Mouse (Mus musculus): ENCODE measurements around the gene F830045P16Rik. TPM values are rescaled to one million over a fixed set of nuclear protein-coding genes. Genes with fewer than 3 reads are reported as not detected.
"Not testable (repeated sequence)": the region's sequence is repeated elsewhere in the genome, so short reads cannot be mapped to it uniquely, and the experiment has no call there.

F830045P16Rik gene
- polyA plus RNA-seq, 1 experiment from 2014 or later, result not detected

DNA sequence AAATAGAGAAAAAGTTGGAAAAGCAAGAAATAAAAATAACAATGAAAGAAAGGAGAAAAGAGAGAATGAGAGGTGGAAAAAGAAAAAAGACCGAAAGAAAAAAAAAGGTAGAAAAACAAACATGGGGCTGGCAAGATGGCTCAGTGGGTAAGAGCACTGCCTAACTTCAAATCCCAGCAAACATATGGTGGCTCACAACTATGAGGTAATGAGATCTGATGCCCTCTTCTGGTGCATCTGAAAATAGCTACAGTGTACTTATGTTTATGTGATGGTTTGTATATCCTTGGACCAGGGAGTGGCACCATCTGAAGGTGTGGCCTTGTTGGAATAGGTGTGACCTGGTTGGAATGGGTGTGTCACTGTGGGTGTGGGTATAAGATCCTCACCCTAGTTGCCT lies 97.6 kb downstream of the F830045P16Rik start:
- 88% methylated on average over 1 of the region's 1 CpGs for WGBS
- not testable (repeated sequence) for H3K4me2 ChIP-seq; H3K27me3 ChIP-seq; ATAC-seq (ENCODE audit: insufficient number of reproducible peaks, insufficient read depth, low FRiP score, low TSS enrichment, low read depth); H3K4me3 ChIP-seq; H3K27ac ChIP-seq; H3K36me3 ChIP-seq; H3K9me3 ChIP-seq; H3K4me1 ChIP-seq; H3K9ac ChIP-seq

DNA sequence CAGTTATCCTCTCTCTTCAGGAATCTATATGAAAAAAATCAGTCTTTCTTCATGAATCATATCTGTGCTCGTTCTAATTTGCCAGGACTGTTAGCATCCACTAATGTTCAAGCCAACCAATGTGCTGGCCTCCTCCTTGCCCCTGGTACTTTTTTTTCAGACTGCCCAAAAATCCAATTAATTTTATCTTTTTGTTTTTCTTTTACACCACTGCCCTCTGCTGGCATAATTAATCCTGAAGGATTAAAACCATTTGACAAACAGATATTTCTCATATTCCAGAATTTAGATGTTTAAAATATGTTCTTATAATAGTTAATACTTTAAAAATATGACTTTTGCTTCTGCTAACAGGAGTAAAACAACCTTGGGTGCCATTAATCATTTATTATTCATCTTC lies 101.2 kb downstream of the F830045P16Rik start:
- Histone ChIP-seq H3K27me3 (no peaks in the 10 kb centered on the region), H3K27ac (no peak overlapping the region), H3K4me1 (no peaks in the 10 kb centered on the region), H3K4me3 (no peak overlapping the region), H3K9me3 (no peaks in the 10 kb centered on the region), H3K4me2 (no peak overlapping the region), H3K9ac (no peak overlapping the region), H3K36me3 (no peaks in the 10 kb centered on the region)
- no peak for ATAC-seq (ENCODE audit: insufficient number of reproducible peaks, insufficient read depth, low FRiP score, low TSS enrichment, low read depth)
- 73% methylated on average over 1 of the region's 1 CpGs for WGBS

DNA sequence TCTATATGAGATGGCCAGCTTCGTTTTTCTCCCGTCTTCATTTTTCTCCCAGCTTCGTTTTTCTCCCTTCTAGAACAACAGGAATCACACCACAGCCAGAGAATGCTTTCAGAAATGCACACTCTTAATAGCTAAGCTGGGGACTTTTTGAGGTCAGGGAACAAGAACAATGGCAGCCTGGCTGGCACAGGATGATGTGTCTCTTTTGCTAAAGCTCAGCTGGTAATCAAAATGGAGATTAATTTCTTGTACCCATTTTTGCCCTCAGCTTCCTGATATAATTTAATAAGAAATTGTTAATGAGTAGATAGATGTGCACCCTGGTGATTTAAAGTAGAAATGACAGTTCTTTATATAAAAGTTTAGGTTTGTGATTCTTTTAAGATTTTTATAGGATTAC lies 112.7 kb downstream of the F830045P16Rik start:
- no peak overlapping the region for H3K27ac ChIP-seq
- no peaks in the 10 kb centered on the region for H3K36me3 ChIP-seq
- H3K4me2 ChIP-seq, result no peak overlapping the region
- no peaks in the 10 kb centered on the region for H3K27me3 ChIP-seq
- no peaks in the 10 kb centered on the region for H3K4me1 ChIP-seq
- H3K9me3 ChIP-seq, result no peaks in the 10 kb centered on the region
- no peak overlapping the region for H3K4me3 ChIP-seq
- ATAC-seq (ENCODE audit: insufficient number of reproducible peaks, insufficient read depth, low FRiP score, low TSS enrichment, low read depth), result no peak
- WGBS, result 82% methylated on average over 3 of the region's 3 CpGs
- no peak overlapping the region for H3K9ac ChIP-seq

GRCm38 (mm10) chr2:129420897-129421561 lies 115.4 kb downstream of the F830045P16Rik start:
- no peak overlapping the region for H3K4me3 ChIP-seq
- 89% methylated on average over 10 of the region's 10 CpGs for WGBS

GRCm38 (mm10) chr2:129419361-129419880 lies 117.0 kb downstream of the F830045P16Rik start:
- no peaks in the 10 kb centered on the region for H3K9me3 ChIP-seq
- no peak overlapping the region for H3K27ac ChIP-seq
- no peaks in the 10 kb centered on the region for H3K4me1 ChIP-seq
- 82% methylated on average over 3 of the region's 3 CpGs for WGBS
- no peak overlapping the region for H3K4me2 ChIP-seq
- H3K36me3 ChIP-seq, result no peaks in the 10 kb centered on the region
- H3K27me3 ChIP-seq, result no peaks in the 10 kb centered on the region
- ATAC-seq (ENCODE audit: insufficient number of reproducible peaks, insufficient read depth, low FRiP score, low TSS enrichment, low read depth), result no peak
- H3K9ac ChIP-seq, result no peak overlapping the region
- H3K4me3 ChIP-seq, result no peak overlapping the region

More at GRCm38 (mm10) chr2:129420897-129421561, 115.4 kb downstream of the F830045P16Rik start:
- H3K27me3 ChIP-seq, result no peaks in the 10 kb centered on the region
- no peaks in the 10 kb centered on the region for H3K9me3 ChIP-seq
- no peak overlapping the region for H3K9ac ChIP-seq
- no peak overlapping the region for H3K4me2 ChIP-seq
- ATAC-seq (ENCODE audit: insufficient number of reproducible peaks, insufficient read depth, low FRiP score, low TSS enrichment, low read depth), result no peak
- no peaks in the 10 kb centered on the region for H3K4me1 ChIP-seq
- no peak overlapping the region for H3K27ac ChIP-seq
- no peaks in the 10 kb centered on the region for H3K36me3 ChIP-seq

DNA sequence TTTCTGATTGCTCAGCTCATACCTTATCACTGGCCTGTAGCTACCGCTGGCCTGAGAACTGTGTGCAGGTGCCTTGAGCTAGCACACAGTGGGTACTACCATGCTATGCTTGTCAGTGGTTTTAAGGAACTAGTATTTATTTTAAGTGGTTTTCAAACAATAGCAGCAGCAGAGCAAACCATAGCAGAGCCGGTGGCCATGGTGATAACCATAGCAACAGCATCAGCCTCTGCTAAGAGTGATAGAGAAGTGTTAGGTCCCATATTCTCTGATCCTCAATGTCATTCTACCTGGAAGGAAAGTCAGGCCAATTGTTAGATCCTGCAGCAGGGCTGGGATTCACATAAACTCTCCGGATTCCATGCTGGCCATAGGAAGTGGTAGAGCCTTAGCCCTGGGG lies 121.8 kb downstream of the F830045P16Rik start:
- no peaks in the 10 kb centered on the region for H3K9me3 ChIP-seq
- no peak for ATAC-seq (ENCODE audit: insufficient number of reproducible peaks, insufficient read depth, low FRiP score, low TSS enrichment, low read depth)
- H3K9ac ChIP-seq, result no peak overlapping the region
- H3K36me3 ChIP-seq, result no peaks in the 10 kb centered on the region
- H3K27ac ChIP-seq, result no peak overlapping the region
- H3K4me2 ChIP-seq, result no peak overlapping the region
- no peak overlapping the region for H3K4me3 ChIP-seq
- H3K27me3 ChIP-seq, result no peaks in the 10 kb centered on the region
- 92% methylated on average over 3 of the region's 3 CpGs for WGBS
- H3K4me1 ChIP-seq, result no peaks in the 10 kb centered on the region

GRCm38 (mm10) chr2:129413488-129413887 lies 122.9 kb downstream of the F830045P16Rik start:
- Histone ChIP-seq H3K36me3 (no peaks in the 10 kb centered on the region), H3K4me3 (no peak overlapping the region), H3K27me3 (no peaks in the 10 kb centered on the region), H3K4me2 (no peak overlapping the region), H3K4me1 (no peaks in the 10 kb centered on the region), H3K9me3 (no peaks in the 10 kb centered on the region), H3K27ac (no peak overlapping the region), H3K9ac (no peak overlapping the region)
- ATAC-seq (ENCODE audit: insufficient number of reproducible peaks, insufficient read depth, low FRiP score, low TSS enrichment, low read depth), result no peak
- 66% methylated on average over 6 of the region's 6 CpGs for WGBS

GRCm38 (mm10) chr2:129411651-129412050 lies 124.8 kb downstream of the F830045P16Rik start:
- no peak overlapping the region for H3K4me3 ChIP-seq
- no peaks in the 10 kb centered on the region for H3K4me1 ChIP-seq
- no peak overlapping the region for H3K27ac ChIP-seq
- no peak for ATAC-seq (ENCODE audit: insufficient number of reproducible peaks, insufficient read depth, low FRiP score, low TSS enrichment, low read depth)
- H3K36me3 ChIP-seq, result no peaks in the 10 kb centered on the region
- WGBS, result 61% methylated on average over 3 of the region's 3 CpGs
- H3K27me3 ChIP-seq, result no peaks in the 10 kb centered on the region
- no peaks in the 10 kb centered on the region for H3K9me3 ChIP-seq
- H3K4me2 ChIP-seq, result no peak overlapping the region
- no peak overlapping the region for H3K9ac ChIP-seq

GRCm38 (mm10) chr2:129410344-129410743 lies 126.1 kb downstream of the F830045P16Rik start:
- Histone ChIP-seq H3K4me1 (no peaks in the 10 kb centered on the region), H3K4me3 (no peak overlapping the region), H3K9ac (no peak overlapping the region), H3K9me3 (no peaks in the 10 kb centered on the region), H3K4me2 (no peak overlapping the region), H3K27me3 (no peaks in the 10 kb centered on the region), H3K27ac (no peak overlapping the region), H3K36me3 (no peaks in the 10 kb centered on the region)
- WGBS, result 84% methylated on average over 7 of the region's 7 CpGs
- ATAC-seq (ENCODE audit: insufficient number of reproducible peaks, insufficient read depth, low FRiP score, low TSS enrichment, low read depth), result no peak

GRCm38 (mm10) chr2:129408476-129408875 lies 127.9 kb downstream of the F830045P16Rik start:
- Histone ChIP-seq H3K9me3 (no peaks in the 10 kb centered on the region), H3K27me3 (no peaks in the 10 kb centered on the region), H3K4me3 (no peak overlapping the region), H3K27ac (no peak overlapping the region), H3K4me1 (no peaks in the 10 kb centered on the region), H3K36me3 (no peaks in the 10 kb centered on the region), H3K9ac (no peak overlapping the region), H3K4me2 (no peak overlapping the region)
- 19% methylated on average over 18 of the region's 18 CpGs for WGBS
- no peak for ATAC-seq (ENCODE audit: insufficient number of reproducible peaks, insufficient read depth, low FRiP score, low TSS enrichment, low read depth)

All from embryonic facial prominence, embryonic 13.5 days (tissue).